Mouse (Mus musculus): ENCODE results near the gene Dock7. TPM values are rescaled to one million over a fixed set of nuclear protein-coding genes. Genes with fewer than 3 reads are reported as not detected.
"Not testable (repeated sequence)": the region's sequence is repeated elsewhere in the genome, so short reads cannot be mapped to it uniquely, and the experiment has no call there.

Gene Dock7
- total and polyA plus RNA-seq, 3 experiments: 0.30 TPM; not detected in 2

GRCm38 (mm10) chr4:98950563-98950962 lies 170.2 kb downstream of the Dock7 start:
- no peaks in the 10 kb centered on the region for H3K36me3 ChIP-seq (replicated peaks in 1 of 2; ENCODE audit: control insufficient read depth in 1 of 2, insufficient read depth in 1 of 2, low read length in 1 of 2)
- DNase-seq (ENCODE audit: extremely low read depth): no peak
- no peaks in the 10 kb centered on the region for H3K79me2 ChIP-seq (replicated peaks; ENCODE audit: control insufficient read depth, extremely low read depth, insufficient read depth, poor library complexity, severe bottlenecking)
- no peak overlapping the region for H3K4me3 ChIP-seq (replicated peaks in 1 of 3; ENCODE audit: low read depth in 2 of 3, low read length in 2 of 3, poor library complexity in 1 of 3)
- in situ Hi-C loops (cut with MboI; ENCODE audit: low pct_ligation_motif_present, low pct_unique_long_range_greater_than_20kb, low sequenced_read_pairs): no loop called here
- no peaks in the 10 kb centered on the region for H3K9me3 ChIP-seq (replicated peaks; ENCODE audit: low read length)
- dilution Hi-C loops (cut with MboI; ENCODE audit: extremely low pct_ligation_motif_present, extremely low pct_unique_long_range_greater_than_20kb, low sequenced_read_pairs): no loop called here
- TF ChIP-seq MAX (IDR thresholded peaks at IDR 0.05; ENCODE audit: low read length): no peak
- no peak for TF ChIP-seq CHD1 (IDR thresholded peaks at IDR 0.05; ENCODE audit: low read depth, low read length)
- TF ChIP-seq IRF4 (IDR thresholded peaks at IDR 0.05; ENCODE audit: low read depth, low read length): no peak
- TF ChIP-seq SIN3A (IDR thresholded peaks at IDR 0.05; ENCODE audit: low read length): no peak
- no peak for TF ChIP-seq POLR2AphosphoS2 (IDR thresholded peaks at IDR 0.05; ENCODE audit: low read depth, low read length)
- H3K4me1 ChIP-seq (ENCODE audit: control insufficient read depth in 1 of 2, insufficient read depth in 2 of 2): no peaks in the 10 kb centered on the region
- H3K4me2 ChIP-seq (ENCODE audit: insufficient read depth, low read depth, poor library complexity, severe bottlenecking): no peak overlapping the region
- no peak overlapping the region for H3K9ac ChIP-seq (ENCODE audit: insufficient read depth, low read depth)
- H3K27me3 ChIP-seq (replicated peaks): no peaks in the 10 kb centered on the region
- H3K27ac ChIP-seq (ENCODE audit: insufficient read depth, low read depth): no peak overlapping the region

GRCm38 (mm10) chr4:98938210-98938609 lies 182.5 kb downstream of the Dock7 start:
- H3K4me1 ChIP-seq (ENCODE audit: control insufficient read depth in 1 of 2, insufficient read depth in 2 of 2); in situ Hi-C loops (cut with MboI; ENCODE audit: low pct_ligation_motif_present, low pct_unique_long_range_greater_than_20kb, low sequenced_read_pairs); H3K79me2 ChIP-seq (replicated peaks; ENCODE audit: control insufficient read depth, extremely low read depth, insufficient read depth, poor library complexity, severe bottlenecking); DNase-seq (ENCODE audit: extremely low read depth); dilution Hi-C loops (cut with MboI; ENCODE audit: extremely low pct_ligation_motif_present, extremely low pct_unique_long_range_greater_than_20kb, low sequenced_read_pairs); H3K9ac ChIP-seq (ENCODE audit: insufficient read depth, low read depth); H3K4me3 ChIP-seq (replicated peaks in 1 of 3; ENCODE audit: low read depth in 2 of 3, low read length in 2 of 3, poor library complexity in 1 of 3); H3K27ac ChIP-seq (ENCODE audit: insufficient read depth, low read depth); H3K4me2 ChIP-seq (ENCODE audit: insufficient read depth, low read depth, poor library complexity, severe bottlenecking); H3K27me3 ChIP-seq (replicated peaks); H3K9me3 ChIP-seq (replicated peaks; ENCODE audit: low read length): not testable (repeated sequence)
- peaks cover 13 to 26% of the 10 kb centered on the region in 2 experiments for H3K36me3 ChIP-seq (replicated peaks in 1 of 2; ENCODE audit: control insufficient read depth in 1 of 2, insufficient read depth in 1 of 2, low read length in 1 of 2)

GRCm38 (mm10) chr4:98936036-98936435 lies 184.7 kb downstream of the Dock7 start:
- H3K27ac ChIP-seq (ENCODE audit: insufficient read depth, low read depth): no peak overlapping the region
- peaks cover 27 to 43% of the 10 kb centered on the region in 2 experiments for H3K36me3 ChIP-seq (replicated peaks in 1 of 2; ENCODE audit: control insufficient read depth in 1 of 2, insufficient read depth in 1 of 2, low read length in 1 of 2)
- no peaks in the 10 kb centered on the region for H3K9me3 ChIP-seq (replicated peaks; ENCODE audit: low read length)
- H3K27me3 ChIP-seq (replicated peaks): no peaks in the 10 kb centered on the region
- H3K9ac ChIP-seq (ENCODE audit: insufficient read depth, low read depth): no peak overlapping the region
- DNase-seq (ENCODE audit: extremely low read depth): no peak
- H3K79me2 ChIP-seq (replicated peaks; ENCODE audit: control insufficient read depth, extremely low read depth, insufficient read depth, poor library complexity, severe bottlenecking): peaks cover 2% of the 10 kb centered on the region
- no peak overlapping the region for H3K4me2 ChIP-seq (ENCODE audit: insufficient read depth, low read depth, poor library complexity, severe bottlenecking)
- in situ Hi-C loops (cut with MboI; ENCODE audit: low pct_ligation_motif_present, low pct_unique_long_range_greater_than_20kb, low sequenced_read_pairs): no loop called here
- TF ChIP-seq GABPA (IDR thresholded peaks at IDR 0.05; ENCODE audit: insufficient replicate concordance, low read depth, low read length): no peak
- TF ChIP-seq JUN (IDR thresholded peaks at IDR 0.05; ENCODE audit: insufficient read depth, low read depth, low read length): no peak
- TF ChIP-seq IRF4 (IDR thresholded peaks at IDR 0.05; ENCODE audit: low read depth, low read length): no peak
- peak; percentile 68; the same call in 1 of the 2 replicates for TF ChIP-seq POLR2AphosphoS2 (IDR thresholded peaks at IDR 0.05; ENCODE audit: low read depth, low read length)
- no peak overlapping the region for H3K4me3 ChIP-seq (replicated peaks in 1 of 3; ENCODE audit: low read depth in 2 of 3, low read length in 2 of 3, poor library complexity in 1 of 3)
- H3K4me1 ChIP-seq (ENCODE audit: control insufficient read depth in 1 of 2, insufficient read depth in 2 of 2): no peaks in the 10 kb centered on the region
- dilution Hi-C loops (cut with MboI; ENCODE audit: extremely low pct_ligation_motif_present, extremely low pct_unique_long_range_greater_than_20kb, low sequenced_read_pairs): no loop called here
